Mouse (Mus musculus): ENCODE results near the gene Timp3.
A peak's percentile ranks its signal among the peaks of the same experiment; 100 is the strongest.

- TF ChIP-seq CTCF (IDR thresholded peaks at IDR 0.05) (no peak), POLR2A (IDR thresholded peaks at IDR 0.05; ENCODE audit: insufficient read depth, low read depth, low read length) (peak; percentile 98), EP300 (IDR thresholded peaks at IDR 0.05; ENCODE audit: insufficient read depth, low read depth, low read length) (0 out of 2 replicates have a peak, but pooled peaks have one; percentile 10)
Observed at GRCm38 (mm10) chr10:86300293-86301116, at the start of gene Timp3.

Measured in heart, adult 2 months (tissue).